Mouse (Mus musculus) cortical plate, adult 2 months (tissue): ENCODE data around the gene 1700017B05Rik. TPM values are rescaled to one million over a fixed set of nuclear protein-coding genes. Genes with fewer than 3 reads are reported as not detected.

Experiments used
- H3K27ac ChIP-seq: fragments of 200-500 bp; 2 replicates; pipeline ENCODE4 v1.5.1; 2012; ENCODE audit warnings: low read length, control low read depth, inconsistent platforms; ENCODE audit not compliant: insufficient read depth
- H3K4me1 ChIP-seq: fragments of 200-500 bp; 2 replicates; pipeline ENCODE4 v1.6.1; 2011; ENCODE audit warnings: low read length; ENCODE audit not compliant: control insufficient read depth, insufficient read depth
- H3K4me3 ChIP-seq: fragments of 200-500 bp; 2 replicates; pipeline ENCODE4 v1.5.1; 2011; ENCODE audit warnings: mild to moderate bottlenecking, low read length, control low read depth; ENCODE audit not compliant: insufficient read depth
- CTCF ChIP-seq: fragments of 200-500 bp; IDR thresholded peaks from 2 replicates; pipeline ENCODE4 v1.5.1; 2011; ENCODE audit warnings: mild to moderate bottlenecking, control low read depth, low read length; ENCODE audit not compliant: insufficient read depth; ENCODE audit errors: extremely low read depth
- POLR2A ChIP-seq: fragments of 200-500 bp; IDR thresholded peaks from 2 replicates; pipeline ENCODE4 v1.6.1; 2011; ENCODE audit warnings: mild to moderate bottlenecking, low read length, control low read depth; ENCODE audit not compliant: insufficient read depth; ENCODE audit errors: extremely low read depth
- polyA plus RNA-seq: library from polyadenylated mRNA; depleted of rRNA; stranded (reverse); fragments of >200 nt; gene quantifications from 2 replicates; pipeline ENCODE4 v1.2.3, GENCODE M21; 2012

The 1700017B05Rik gene
- polyA plus RNA-seq, 1 experiment: 4.1 TPM

DNA sequence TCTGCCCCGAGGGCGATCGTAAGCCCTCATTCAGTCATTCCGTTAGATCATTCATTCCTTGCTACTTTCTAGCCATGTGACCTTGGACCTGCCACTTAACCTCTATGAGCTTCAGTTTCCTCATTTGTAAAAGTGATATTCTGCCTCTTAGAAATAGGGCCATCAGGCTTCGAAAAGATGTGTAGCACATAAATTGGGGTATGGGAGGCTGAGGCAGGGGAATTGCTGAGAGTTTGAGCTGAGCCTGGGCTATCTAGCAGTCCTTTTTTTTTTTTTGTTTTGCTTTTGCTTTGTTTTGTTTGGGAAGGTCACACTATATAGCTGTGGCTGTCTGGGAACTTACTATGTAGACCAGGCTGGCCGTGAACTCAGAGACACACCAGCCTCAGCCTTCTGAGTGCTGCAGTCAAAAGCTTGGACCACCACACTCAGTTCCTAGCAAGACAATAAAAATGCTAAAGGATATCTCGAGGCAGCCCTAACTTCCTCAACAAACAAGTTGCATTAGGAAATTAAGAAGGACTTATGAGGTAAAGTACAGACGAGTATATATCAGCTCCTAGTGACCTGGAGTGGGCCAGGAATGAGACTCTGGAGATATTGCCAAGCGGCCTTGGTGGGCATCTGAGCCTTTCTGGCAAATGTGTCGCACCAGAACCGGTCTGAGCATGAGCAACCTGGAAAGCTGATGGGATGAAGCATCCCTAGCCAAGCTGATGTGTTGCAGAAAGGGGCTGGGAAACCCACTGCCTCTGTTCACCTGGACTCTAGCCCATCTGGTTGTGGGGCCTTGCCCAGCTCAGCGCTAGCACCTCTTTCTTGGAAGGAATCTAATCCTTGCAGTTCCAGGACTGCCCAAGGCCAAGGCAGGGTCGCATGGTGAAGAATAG, 628 bp upstream of the 1700017B05Rik start:
- Histone ChIP-seq H3K4me1 (peaks cover 2% of the 10 kb centered on the region; the same call in 1 of the 2 replicates), H3K27ac (no peak overlapping the region; the same call in 1 of the 2 replicates), H3K4me3 (peak overlapping the region; percentile 52)
- TF ChIP-seq POLR2A (no peak), CTCF (no peak)

DNA sequence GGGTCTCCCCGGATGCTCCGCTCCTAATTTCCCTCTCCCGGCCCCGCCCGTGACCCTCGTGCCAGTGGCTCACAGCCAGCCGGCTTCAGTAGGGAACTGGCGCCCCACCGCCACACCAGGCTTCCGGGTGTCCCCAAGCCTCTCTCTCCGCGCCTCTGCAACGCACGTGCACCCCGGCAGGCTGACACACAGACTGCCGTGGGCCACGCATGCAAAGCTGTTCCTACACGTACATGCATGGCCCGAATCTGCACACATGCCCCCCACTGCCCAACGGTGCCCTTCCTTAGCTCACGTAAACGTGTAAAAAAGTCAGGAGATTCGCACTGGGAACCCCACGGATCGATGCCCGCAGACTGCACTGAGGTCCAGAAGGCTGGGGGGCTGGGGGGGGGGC, 898 bp downstream of the 1700017B05Rik start:
- Histone ChIP-seq H3K27ac (peak overlapping the region; percentile 23; the same call in 1 of the 2 replicates), H3K4me1 (peaks cover 2% of the 10 kb centered on the region; the same call in 1 of the 2 replicates), H3K4me3 (peak overlapping the region; percentile 52)
- no peak for TF ChIP-seq POLR2A
- TF ChIP-seq CTCF: no peak

GRCm38 (mm10) chr9:57260940-57261339, 1.5 kb downstream of the 1700017B05Rik start:
- Histone ChIP-seq H3K4me3 (peak overlapping the region; percentile 52), H3K4me1 (peaks cover 2% of the 10 kb centered on the region; the same call in 1 of the 2 replicates), H3K27ac (0 out of 2 replicates have a peak overlapping the region, but pooled peaks have one; percentile 3)
- TF ChIP-seq CTCF: no peak
- TF ChIP-seq POLR2A: no peak

DNA sequence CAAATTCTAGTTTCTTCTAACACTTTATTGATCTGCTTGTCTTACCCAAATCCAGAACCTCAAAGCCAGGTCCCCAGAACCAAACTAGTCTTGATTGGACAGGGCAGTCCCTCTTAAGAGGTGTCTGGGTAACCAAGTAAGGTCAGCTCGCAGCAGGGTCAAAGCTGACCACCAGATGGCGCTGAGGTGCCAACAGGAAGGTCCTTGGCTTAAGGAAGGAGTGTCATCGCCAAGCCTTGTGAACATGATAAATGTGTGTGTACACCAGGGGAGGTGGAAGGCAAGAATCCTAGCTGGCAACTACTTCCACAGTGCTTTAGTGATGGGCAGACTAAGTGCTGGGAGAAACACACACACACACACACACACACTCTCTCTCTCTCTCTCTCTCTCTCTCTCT, 2.7 kb downstream of the 1700017B05Rik start:
- peak; percentile 93 for TF ChIP-seq CTCF
- TF ChIP-seq POLR2A: no peak
- Histone ChIP-seq H3K4me3 (no peak overlapping the region), H3K27ac (no peak overlapping the region), H3K4me1 (peaks cover 2% of the 10 kb centered on the region; the same call in 1 of the 2 replicates)

DNA sequence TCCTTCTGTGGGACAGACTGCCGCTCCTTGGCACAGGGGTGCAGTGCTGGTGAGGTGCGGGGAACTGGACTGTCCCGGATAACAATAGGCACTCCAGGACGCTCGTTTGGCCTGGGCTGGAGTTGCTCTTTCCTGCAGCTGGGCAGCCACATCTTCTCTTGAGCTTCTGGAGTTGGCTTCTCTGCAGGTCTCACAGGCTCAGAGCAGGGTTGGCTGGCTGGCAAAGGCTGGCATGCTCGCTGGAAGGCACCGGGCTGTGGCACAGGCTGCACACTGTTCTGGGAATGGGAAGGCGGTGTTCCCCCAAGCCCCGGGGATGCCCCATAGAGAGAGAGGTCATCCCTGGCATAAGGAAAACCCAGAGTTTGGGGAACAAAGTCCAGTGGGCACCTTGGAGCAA, 4.8 kb downstream of the 1700017B05Rik start:
- Histone ChIP-seq H3K27ac (no peak overlapping the region), H3K4me1 (peaks cover under 1% of the 10 kb centered on the region; the same call in 1 of the 2 replicates)
- no peak for TF ChIP-seq POLR2A
- no peak for TF ChIP-seq CTCF

DNA sequence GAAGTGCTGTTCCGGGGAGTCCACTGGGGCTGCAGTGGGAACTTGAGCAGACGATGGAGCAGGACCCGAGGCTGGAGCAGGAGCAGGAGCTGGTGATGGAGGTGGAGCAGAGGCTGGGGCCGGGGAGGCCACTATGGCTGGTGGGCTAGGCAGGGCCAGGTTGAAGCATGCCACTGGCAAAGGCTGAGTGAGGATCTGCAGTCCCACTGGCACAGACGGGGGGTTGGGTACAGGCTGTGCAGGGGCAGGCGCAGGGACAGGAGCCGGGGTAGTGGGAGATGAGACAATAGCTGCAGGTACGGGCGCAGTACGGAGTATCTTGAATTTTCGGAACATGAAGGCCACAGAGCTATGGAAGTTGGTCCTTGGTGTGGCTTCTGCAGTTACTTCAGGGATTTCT, 5.6 kb downstream of the 1700017B05Rik start:
- no peaks in the 10 kb centered on the region for H3K4me1 ChIP-seq
- H3K4me3 ChIP-seq: no peak overlapping the region
- H3K27ac ChIP-seq: no peak overlapping the region
- TF ChIP-seq POLR2A: no peak
- no peak for TF ChIP-seq CTCF

More for the DNA sequence above, 4.8 kb downstream of the 1700017B05Rik start:
- no peak overlapping the region for H3K4me3 ChIP-seq

DNA sequence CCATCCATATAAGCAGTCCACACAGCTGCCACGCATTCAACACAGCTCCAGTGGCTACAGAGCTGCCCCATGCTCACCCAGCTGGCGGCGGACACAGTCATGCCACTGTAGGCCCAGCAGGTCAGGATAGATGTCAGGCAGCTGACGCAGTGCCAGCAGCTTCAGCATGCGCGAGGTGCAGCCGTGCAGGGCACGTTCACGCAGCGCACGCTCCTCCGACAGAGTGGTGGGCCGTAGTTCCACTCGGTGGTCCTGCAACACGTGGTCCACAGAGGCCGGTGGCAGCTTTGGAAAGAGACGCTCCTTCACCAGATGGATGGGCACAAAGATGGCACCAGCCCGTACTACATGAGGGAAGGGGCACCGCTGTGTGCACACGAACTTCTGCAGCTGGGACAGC, 6.1 kb downstream of the 1700017B05Rik start:
- TF ChIP-seq CTCF (no peak), POLR2A (no peak)
- Histone ChIP-seq H3K27ac (no peak overlapping the region), H3K4me3 (no peak overlapping the region), H3K4me1 (no peaks in the 10 kb centered on the region)

GRCm38 (mm10) chr9:57254823-57255495, 7.5 kb downstream of the 1700017B05Rik start:
- no peak overlapping the region for H3K4me3 ChIP-seq
- H3K27ac ChIP-seq: no peak overlapping the region
- no peaks in the 10 kb centered on the region for H3K4me1 ChIP-seq
- no peak for TF ChIP-seq CTCF
- no peak for TF ChIP-seq POLR2A

- H3K4me1 ChIP-seq: no peaks in the 10 kb centered on the region
- TF ChIP-seq POLR2A (no peak), CTCF (no peak)
- H3K4me3 ChIP-seq: no peak overlapping the region
- no peak overlapping the region for H3K27ac ChIP-seq
Measured at GRCm38 (mm10) chr9:57254061-57254460, 8.4 kb downstream of the 1700017B05Rik start.
